Mouse (Mus musculus): ENCODE data around the gene Fam117a. TPM values are rescaled to one million over a fixed set of nuclear protein-coding genes. Genes with fewer than 3 reads are reported as not detected.
A peak's percentile ranks its signal among the peaks of the same experiment; 100 is the strongest.

Gene Fam117a
- polyA plus RNA-seq (2016; fragmentation: Nextera tagmentation; extraction: Ambion mirVana): 7.4 and 7.7 TPM in 2 replicates

DNA sequence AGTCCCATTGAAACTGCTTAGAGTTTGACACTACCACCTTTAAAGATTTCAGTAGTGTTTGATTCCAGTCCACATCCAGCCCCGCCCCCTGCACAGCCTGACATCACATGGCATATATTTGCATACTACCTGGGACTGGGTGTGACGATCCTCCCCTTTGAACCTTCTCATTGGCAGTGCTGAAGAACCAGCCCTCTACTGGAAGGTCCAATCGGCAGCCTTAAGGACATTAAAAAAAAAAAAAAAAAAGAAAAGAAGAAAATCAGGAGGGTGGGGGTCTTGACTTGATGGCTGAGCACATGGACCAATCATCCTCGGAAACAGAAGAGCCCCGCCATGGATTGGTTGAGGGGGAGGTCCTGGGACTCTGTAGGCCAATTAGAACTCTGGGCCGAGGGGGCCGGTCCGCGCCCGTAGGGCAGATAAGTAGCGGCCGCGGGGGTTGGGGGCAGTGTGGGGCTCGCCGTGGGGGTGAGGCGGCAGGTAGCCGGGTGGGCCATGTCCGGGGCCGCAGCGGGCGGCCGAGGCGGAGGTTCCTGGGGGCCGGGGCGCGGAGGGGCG is at the start of gene Fam117a:
Gene Fam117a (plus strand): TSS at position 451 of the 561 bp plus-strand sequence.
- peaks cover 19% of the 10 kb centered on the region for H3K27me3 ChIP-seq (ENCODE audit: poor library complexity, severe bottlenecking)
- DNase-seq (ENCODE audit: extremely low spot score, low spot score): peak; percentile 88
- H3K36me3 ChIP-seq (replicated peaks): no peaks in the 10 kb centered on the region
- H3K27ac ChIP-seq: peak within 1 kb of the TSS; percentile 92
- H3K4me1 ChIP-seq: peaks cover 47% of the 10 kb centered on the region
- peak within 1 kb of the TSS; percentile 98 for H3K4me3 ChIP-seq
- H3K9me3 ChIP-seq: no peaks in the 10 kb centered on the region
- whole genome bisulfite sequencing: 1% methylated on average over 26 of the region's 27 CpGs

DNA sequence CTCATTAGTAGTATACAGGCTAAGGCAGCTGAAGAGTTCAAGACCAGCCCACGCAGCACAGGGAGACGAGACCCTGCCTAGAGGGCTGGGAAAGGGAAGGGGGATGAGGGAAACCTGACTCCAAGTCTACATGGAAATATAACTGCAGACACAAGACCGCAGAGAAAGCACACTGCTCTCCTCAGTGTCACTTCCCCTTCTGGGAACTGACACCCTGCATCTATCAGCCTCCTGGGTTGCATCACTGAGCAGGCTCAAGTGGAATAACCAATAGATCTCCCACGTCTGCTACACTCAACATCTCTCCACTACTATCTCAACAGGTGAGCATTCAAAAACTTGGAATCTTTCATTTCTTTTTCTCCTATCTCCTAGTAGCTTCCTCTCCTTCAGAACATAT is 44.8 kb upstream of the Fam117a start:
- 88% methylated on average over 4 of the region's 4 CpGs for WGBS

DNA sequence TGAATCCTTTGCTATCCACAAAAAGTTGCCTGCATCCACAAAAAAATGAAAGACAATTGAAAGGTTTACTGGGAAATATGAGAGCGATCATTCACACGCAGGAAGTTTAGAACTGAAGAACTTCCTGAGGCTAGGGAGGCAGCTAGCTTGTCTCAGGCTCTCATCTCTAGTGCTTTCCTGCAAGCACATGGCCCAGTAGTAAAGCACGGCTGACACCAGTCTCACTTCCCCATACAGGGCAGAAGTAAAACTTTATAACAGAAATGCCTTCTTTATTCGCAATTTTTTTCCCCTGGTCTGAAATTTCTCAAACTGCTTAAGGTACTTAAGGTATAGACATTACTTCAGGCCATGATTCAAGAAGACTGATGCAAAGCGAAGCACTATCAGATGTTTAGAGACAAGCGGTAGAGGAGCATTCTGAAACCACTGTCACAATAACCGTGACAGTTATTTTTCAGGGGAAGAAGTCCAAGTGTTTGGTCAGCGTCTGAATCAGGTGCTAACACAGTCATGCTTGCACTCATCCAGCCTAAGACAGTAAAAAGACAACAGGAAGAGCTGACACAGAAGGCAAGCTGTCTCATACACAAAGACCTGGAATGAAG is 43.7 kb upstream of the Fam117a start:
- no peaks in the 10 kb centered on the region for H3K9me3 ChIP-seq
- no peaks in the 10 kb centered on the region for H3K27me3 ChIP-seq (ENCODE audit: poor library complexity, severe bottlenecking)
- peaks cover 95% of the 10 kb centered on the region for H3K36me3 ChIP-seq (replicated peaks)
- no peaks in the 10 kb centered on the region for H3K4me1 ChIP-seq
- H3K4me3 ChIP-seq: no peak overlapping the region
- 92% methylated on average over 8 of the region's 8 CpGs for WGBS
- H3K27ac ChIP-seq: no peak overlapping the region
- no peak for DNase-seq (ENCODE audit: extremely low spot score, low spot score)

More for the DNA sequence above, 44.8 kb upstream of the Fam117a start:
- Histone ChIP-seq H3K4me1 (no peaks in the 10 kb centered on the region), H3K27ac (no peak overlapping the region), H3K4me3 (no peak overlapping the region), H3K27me3 (ENCODE audit: poor library complexity, severe bottlenecking) (no peaks in the 10 kb centered on the region), H3K36me3 (replicated peaks) (peaks cover 94% of the 10 kb centered on the region), H3K9me3 (no peaks in the 10 kb centered on the region)
- DNase-seq (ENCODE audit: extremely low spot score, low spot score): no peak

DNA sequence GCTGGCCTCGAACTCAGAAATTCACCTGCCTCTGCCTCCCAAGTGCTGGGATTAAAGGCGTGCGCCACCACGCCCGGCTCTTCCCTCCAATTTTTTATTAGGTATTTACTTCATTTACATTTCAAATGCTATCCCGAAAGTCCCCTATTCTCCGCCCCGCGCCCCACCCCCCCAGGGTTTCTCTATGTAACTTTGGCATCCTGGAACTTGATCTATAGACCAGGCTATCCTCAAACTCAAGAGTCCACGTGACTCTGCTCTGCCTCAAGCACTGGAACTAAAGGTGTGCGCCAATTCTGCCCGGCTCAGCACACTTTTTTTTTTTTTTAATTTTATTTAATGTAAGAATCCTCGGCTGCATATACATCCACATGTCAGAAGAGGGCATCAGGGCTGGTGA is 41.1 kb upstream of the Fam117a start:
- no peak for DNase-seq (ENCODE audit: extremely low spot score, low spot score)
- no peak overlapping the region for H3K27ac ChIP-seq
- 95% methylated on average over 13 of the region's 13 CpGs for WGBS
- no peak overlapping the region for H3K4me3 ChIP-seq
- no peaks in the 10 kb centered on the region for H3K9me3 ChIP-seq
- H3K27me3 ChIP-seq (ENCODE audit: poor library complexity, severe bottlenecking): no peaks in the 10 kb centered on the region
- peaks cover 95% of the 10 kb centered on the region for H3K36me3 ChIP-seq (replicated peaks)
- H3K4me1 ChIP-seq: no peaks in the 10 kb centered on the region

DNA sequence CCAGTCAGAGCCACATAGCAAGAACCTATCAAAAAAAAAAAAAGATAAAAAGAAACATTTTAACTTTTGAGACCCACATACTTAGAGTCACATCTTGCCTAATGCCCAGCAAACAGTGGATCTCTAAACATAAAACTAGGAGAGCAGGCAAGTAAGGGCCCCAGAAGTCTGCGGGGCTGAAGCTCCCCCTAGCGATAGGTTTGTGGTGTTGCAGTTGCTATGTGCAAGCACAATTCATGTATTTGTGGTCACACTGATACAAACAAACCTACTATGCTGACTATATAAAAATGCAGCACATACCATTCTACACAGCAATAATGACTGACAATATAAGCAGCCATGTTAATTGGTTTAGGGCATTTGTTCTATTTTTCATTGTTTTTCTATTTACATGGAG is 38.7 kb upstream of the Fam117a start:
- no peak for DNase-seq (ENCODE audit: extremely low spot score, low spot score)
- WGBS: 21% methylated on average over 2 of the region's 2 CpGs
- no peaks in the 10 kb centered on the region for H3K9me3 ChIP-seq
- H3K36me3 ChIP-seq (replicated peaks): peaks cover 95% of the 10 kb centered on the region
- H3K4me1 ChIP-seq: no peaks in the 10 kb centered on the region
- no peak overlapping the region for H3K27ac ChIP-seq
- H3K27me3 ChIP-seq (ENCODE audit: poor library complexity, severe bottlenecking): no peaks in the 10 kb centered on the region
- no peak overlapping the region for H3K4me3 ChIP-seq

DNA sequence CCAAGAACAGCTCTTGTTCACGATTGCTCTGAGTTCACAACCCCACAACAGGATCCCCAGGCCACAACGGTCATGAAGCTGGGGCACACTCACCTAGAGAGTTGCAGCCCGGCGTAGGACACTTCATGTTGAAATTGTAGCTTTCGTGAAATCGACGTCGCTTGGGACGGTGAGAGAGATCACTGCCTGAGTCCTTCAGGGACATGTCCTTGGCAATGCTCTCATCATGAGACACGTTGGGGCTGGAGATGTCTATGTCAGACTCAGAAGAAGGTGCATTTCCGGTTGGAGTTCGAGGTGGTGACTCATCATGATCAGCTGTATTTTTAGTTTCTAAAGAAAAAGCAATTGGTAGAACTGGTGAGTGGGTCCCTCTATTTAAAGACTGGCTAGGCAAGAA is 36.9 kb upstream of the Fam117a start:
- no peak overlapping the region for H3K27ac ChIP-seq
- H3K27me3 ChIP-seq (ENCODE audit: poor library complexity, severe bottlenecking): no peaks in the 10 kb centered on the region
- no peaks in the 10 kb centered on the region for H3K9me3 ChIP-seq
- DNase-seq (ENCODE audit: extremely low spot score, low spot score): no peak
- no peak overlapping the region for H3K4me3 ChIP-seq
- 94% methylated on average over 12 of the region's 12 CpGs for WGBS
- H3K36me3 ChIP-seq (replicated peaks): peaks cover 95% of the 10 kb centered on the region
- no peaks in the 10 kb centered on the region for H3K4me1 ChIP-seq

DNA sequence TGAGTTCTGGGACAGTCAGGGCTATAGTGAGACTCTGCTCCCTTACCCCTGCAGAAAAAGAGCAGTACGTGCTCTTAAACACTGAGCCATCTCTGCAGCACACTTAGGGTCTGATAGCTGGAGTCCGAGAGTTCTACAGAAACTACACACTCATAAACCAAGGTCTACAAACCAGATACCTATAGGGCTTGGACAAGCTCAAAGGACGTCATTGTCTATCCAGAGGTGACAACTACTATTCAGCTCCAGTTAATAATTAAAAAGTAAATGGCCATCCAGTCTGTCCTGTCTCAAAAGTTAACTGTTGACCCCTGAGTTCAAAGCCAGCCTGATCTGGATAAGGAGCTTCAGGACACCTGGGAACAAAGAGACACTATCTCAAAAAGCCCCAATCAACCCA is 35.0 kb upstream of the Fam117a start:
- no peaks in the 10 kb centered on the region for H3K9me3 ChIP-seq
- no peak overlapping the region for H3K27ac ChIP-seq
- no peaks in the 10 kb centered on the region for H3K4me1 ChIP-seq
- 93% methylated on average over 3 of the region's 3 CpGs for WGBS
- DNase-seq (ENCODE audit: extremely low spot score, low spot score): no peak
- no peaks in the 10 kb centered on the region for H3K27me3 ChIP-seq (ENCODE audit: poor library complexity, severe bottlenecking)
- peaks cover 98% of the 10 kb centered on the region for H3K36me3 ChIP-seq (replicated peaks)
- no peak overlapping the region for H3K4me3 ChIP-seq

DNA sequence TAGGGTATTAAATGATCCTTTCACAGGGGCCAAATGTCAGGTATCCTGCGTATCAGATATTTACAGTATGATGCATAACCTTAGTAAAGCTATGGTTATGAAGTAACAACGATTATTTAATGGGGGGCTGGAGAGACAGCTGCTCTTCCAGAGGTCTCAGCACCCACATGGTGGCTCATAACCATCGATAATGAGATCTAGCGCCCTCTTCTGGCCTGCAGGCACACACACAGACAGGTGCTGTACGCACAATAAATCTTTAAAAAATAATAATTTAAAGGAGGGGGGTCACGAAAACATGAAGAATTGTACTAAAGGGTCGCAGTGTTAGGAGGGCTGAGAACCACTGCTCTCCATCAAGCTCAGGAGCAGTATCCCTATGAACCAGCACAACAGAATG is 31.2 kb upstream of the Fam117a start:
- DNase-seq (ENCODE audit: extremely low spot score, low spot score): no peak
- Histone ChIP-seq H3K4me3 (no peak overlapping the region), H3K27ac (no peak overlapping the region), H3K9me3 (no peaks in the 10 kb centered on the region), H3K4me1 (peaks cover 18% of the 10 kb centered on the region), H3K27me3 (ENCODE audit: poor library complexity, severe bottlenecking) (no peaks in the 10 kb centered on the region), H3K36me3 (replicated peaks) (peaks cover 64% of the 10 kb centered on the region)
- WGBS: 94% methylated on average over 7 of the region's 7 CpGs

DNA sequence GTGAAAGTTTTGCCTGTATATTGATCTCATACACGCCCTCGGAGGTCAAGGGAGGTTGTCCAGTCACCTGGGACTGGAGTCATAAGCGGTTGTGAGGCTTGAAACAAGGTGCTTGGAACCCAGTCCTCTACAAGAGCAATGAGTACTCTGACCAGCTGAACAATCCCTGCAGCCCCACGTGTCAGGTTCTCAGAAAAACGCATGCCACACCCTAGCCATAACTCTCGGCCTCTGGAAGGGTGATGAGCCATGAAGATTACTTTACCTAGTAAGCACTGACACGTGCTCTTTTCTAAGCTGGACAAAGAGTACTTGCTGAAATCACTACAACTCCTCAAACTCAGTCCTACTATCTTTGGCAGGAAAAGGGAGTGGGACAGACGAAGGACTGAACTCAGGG is 29.3 kb upstream of the Fam117a start:
- H3K27ac ChIP-seq: no peak overlapping the region
- no peaks in the 10 kb centered on the region for H3K27me3 ChIP-seq (ENCODE audit: poor library complexity, severe bottlenecking)
- DNase-seq (ENCODE audit: extremely low spot score, low spot score): no peak
- no peak overlapping the region for H3K4me3 ChIP-seq
- peaks cover 45% of the 10 kb centered on the region for H3K36me3 ChIP-seq (replicated peaks)
- WGBS: 90% methylated on average over 8 of the region's 8 CpGs
- peaks cover 30% of the 10 kb centered on the region for H3K4me1 ChIP-seq
- no peaks in the 10 kb centered on the region for H3K9me3 ChIP-seq

DNA sequence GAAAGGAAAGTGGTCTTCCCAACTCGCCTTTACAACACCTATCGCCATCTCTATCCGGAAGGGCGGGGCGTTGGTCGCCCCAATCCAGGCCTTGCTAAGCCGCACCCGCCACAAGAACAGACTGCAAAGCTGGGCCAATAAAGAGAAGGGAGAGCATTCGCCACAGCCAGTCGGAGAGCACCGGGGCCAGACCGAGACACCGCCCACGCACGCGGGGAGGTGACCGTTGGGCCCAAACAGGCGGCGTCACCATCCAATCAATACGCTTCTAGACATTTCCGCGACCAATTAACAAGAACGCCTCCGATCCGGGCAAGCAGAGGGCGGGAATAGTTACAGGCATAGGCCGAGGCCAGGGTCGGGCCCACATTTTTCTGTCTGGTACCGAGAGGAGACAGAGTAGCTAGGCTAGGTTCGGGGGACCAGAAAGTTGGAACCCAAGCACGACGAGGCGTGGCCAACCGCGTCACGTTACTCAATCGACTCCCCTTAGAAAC is 27.3 kb upstream of the Fam117a start:
- peak overlapping the region; percentile 98 for H3K27ac ChIP-seq
- H3K36me3 ChIP-seq (replicated peaks): peaks cover 25% of the 10 kb centered on the region
- H3K27me3 ChIP-seq (ENCODE audit: poor library complexity, severe bottlenecking): no peaks in the 10 kb centered on the region
- H3K9me3 ChIP-seq: no peaks in the 10 kb centered on the region
- DNase-seq (ENCODE audit: extremely low spot score, low spot score): peak; percentile 96
- WGBS: under 1% methylated on average over 37 of the region's 37 CpGs
- H3K4me3 ChIP-seq: peak overlapping the region; percentile 92
- peaks cover 30% of the 10 kb centered on the region for H3K4me1 ChIP-seq

DNA sequence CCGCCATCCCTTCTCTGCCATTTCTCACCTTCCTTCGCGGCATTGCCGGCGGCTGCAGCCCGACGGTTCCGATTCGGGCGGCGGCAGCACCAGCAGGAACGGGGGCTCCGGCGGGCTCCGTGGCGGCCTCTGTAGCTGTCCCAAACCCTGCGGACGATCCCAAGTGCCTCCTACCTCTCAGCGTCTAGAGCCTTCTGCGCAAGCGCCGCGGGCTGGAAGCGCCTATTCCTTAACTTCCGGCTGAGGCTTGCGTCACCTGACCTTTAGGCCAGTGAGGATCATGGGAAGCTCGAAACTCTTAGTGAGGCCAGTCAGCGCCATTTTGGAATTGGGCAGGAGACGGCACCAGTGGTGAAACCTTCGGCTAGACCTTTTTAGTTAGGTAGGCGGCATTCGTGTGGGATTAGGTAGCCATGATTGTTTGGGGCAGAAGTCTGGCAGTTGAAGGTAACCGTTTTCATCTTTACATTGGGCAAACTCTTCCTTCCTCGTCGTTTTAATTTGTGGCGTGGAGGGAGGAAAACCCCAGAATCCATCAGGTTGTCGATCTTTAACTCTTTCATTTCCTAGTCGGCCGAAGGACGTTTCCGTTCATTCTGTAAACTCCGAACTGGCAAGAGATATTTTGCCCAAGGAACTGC is 26.7 kb upstream of the Fam117a start, which contains the start of gene Kat7:
Gene Kat7 (minus strand): TSS at position 240 of the 641 bp plus-strand sequence.
- Histone ChIP-seq H3K27ac (peak within 1 kb of the TSS; percentile 98), H3K27me3 (ENCODE audit: poor library complexity, severe bottlenecking) (no peaks in the 10 kb centered on the region), H3K4me1 (peaks cover 30% of the 10 kb centered on the region), H3K36me3 (replicated peaks) (peaks cover 19% of the 10 kb centered on the region), H3K9me3 (no peaks in the 10 kb centered on the region), H3K4me3 (peak within 1 kb of the TSS; percentile 92)
- WGBS: under 1% methylated on average over 42 of the region's 42 CpGs
- peak; percentile 97 for DNase-seq (ENCODE audit: extremely low spot score, low spot score)

DNA sequence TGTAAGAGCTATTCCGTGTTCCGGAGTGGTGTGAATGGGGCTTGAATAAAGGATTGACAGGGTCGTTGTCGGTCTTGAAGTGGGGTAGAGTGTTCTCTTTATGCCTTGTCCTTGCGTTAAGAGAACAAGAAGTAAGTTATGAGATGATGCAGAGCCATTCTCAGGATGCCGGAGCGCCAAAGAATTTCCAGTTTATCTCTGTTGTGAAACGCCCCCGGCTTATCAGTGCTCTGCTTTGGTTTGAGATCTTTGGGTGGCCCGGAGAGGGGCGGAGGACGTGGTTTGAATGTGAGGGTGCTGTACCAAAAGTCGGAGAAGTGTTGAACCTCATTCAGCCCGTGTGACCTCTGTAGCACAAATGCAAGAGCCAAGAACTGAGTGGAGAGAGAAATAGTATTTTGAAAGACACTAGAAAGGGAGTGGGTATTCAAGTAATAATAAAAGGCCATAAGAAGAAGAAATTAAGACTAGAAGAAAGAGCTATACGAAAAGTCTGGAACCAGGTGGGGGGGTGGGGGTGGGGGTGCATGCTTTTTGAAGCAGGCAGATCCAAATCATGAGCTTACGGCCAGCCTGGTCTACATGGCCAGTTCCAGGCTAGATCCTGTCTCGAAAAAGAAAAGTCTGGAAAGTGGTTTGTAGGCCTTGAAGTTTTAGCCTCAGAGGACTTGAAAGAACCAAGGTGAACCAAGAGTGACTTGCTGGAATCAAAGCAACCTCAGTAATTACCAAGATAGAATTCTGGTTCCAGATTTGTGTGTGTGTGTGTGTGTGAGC is 26.0 kb upstream of the Fam117a start:
- no peak for DNase-seq (ENCODE audit: extremely low spot score, low spot score)
- Histone ChIP-seq H3K36me3 (replicated peaks) (peaks cover 12% of the 10 kb centered on the region), H3K27ac (peak overlapping the region; percentile 98), H3K27me3 (ENCODE audit: poor library complexity, severe bottlenecking) (no peaks in the 10 kb centered on the region), H3K4me1 (peaks cover 30% of the 10 kb centered on the region), H3K4me3 (peak overlapping the region; percentile 92), H3K9me3 (no peaks in the 10 kb centered on the region)
- WGBS: 4% methylated on average over 17 of the region's 17 CpGs

Measured in forebrain, embryonic 10.5 days (tissue).